Mouse (Mus musculus) thymus, postnatal 4 days (tissue): ENCODE data around the gene Ppm1e.
A peak's percentile ranks its signal among the peaks of the same experiment; 100 is the strongest.

ENCODE experiments used
- DNase-seq: peaks from one replicate; pipeline ENCODE4 v3.0.0; 2021

Ppm1e gene

GRCm38 (mm10) chr11:87358331-87359261 lies at the start of gene Ppm1e:
Ppm1e (minus strand) TSS chr11:87359023.
- peak; percentile 86 for DNase-seq

GRCm38 (mm10) chr11:87404876-87405275 lies 46.1 kb upstream of the Ppm1e start, which contains the start of the genes Rad51c and Tex14:
Rad51c (minus strand) TSS chr11:87404954.
Tex14 (plus strand) TSS chr11:87405065.
- peak; percentile 43 for DNase-seq

- DNase-seq = peak; percentile 99
These were observed 45.5 kb upstream of the Ppm1e start for GRCm38 (mm10) chr11:87404111-87404853.

GRCm38 (mm10) chr11:87398402-87398801 lies 39.6 kb upstream of the Ppm1e start:
- no peak for DNase-seq

GRCm38 (mm10) chr11:87393855-87394254 lies 35.0 kb upstream of the Ppm1e start:
- peak; percentile 53 for DNase-seq

GRCm38 (mm10) chr11:87385676-87386075 lies 26.9 kb upstream of the Ppm1e start:
- no peak for DNase-seq

- no peak for DNase-seq
These were observed 25.7 kb upstream of the Ppm1e start for GRCm38 (mm10) chr11:87384551-87384950.

GRCm38 (mm10) chr11:87367865-87368580 lies 9.2 kb upstream of the Ppm1e start:
- DNase-seq = no peak

- DNase-seq = no peak
These were observed 8.2 kb upstream of the Ppm1e start for GRCm38 (mm10) chr11:87367061-87367460.

- DNase-seq = no peak
These were observed 6.3 kb upstream of the Ppm1e start for GRCm38 (mm10) chr11:87365120-87365519.

GRCm38 (mm10) chr11:87359262-87359612 lies 414 bp upstream of the Ppm1e start:
- no peak for DNase-seq

- no peak for DNase-seq
These were observed 1.2 kb downstream of the Ppm1e start for GRCm38 (mm10) chr11:87357317-87358300.

GRCm38 (mm10) chr11:87354861-87355260 lies 4.0 kb downstream of the Ppm1e start:
- DNase-seq = no peak

- DNase-seq = no peak
These were observed 5.1 kb downstream of the Ppm1e start for GRCm38 (mm10) chr11:87353646-87354170.

GRCm38 (mm10) chr11:87326381-87326780 lies 32.4 kb downstream of the Ppm1e start:
- DNase-seq = no peak

GRCm38 (mm10) chr11:87322558-87322957 lies 36.3 kb downstream of the Ppm1e start:
- DNase-seq = no peak

GRCm38 (mm10) chr11:87320007-87320406 lies 38.8 kb downstream of the Ppm1e start:
- no peak for DNase-seq

GRCm38 (mm10) chr11:87318956-87319708 lies 39.7 kb downstream of the Ppm1e start:
- no peak for DNase-seq

- DNase-seq = no peak
These were observed 45.3 kb downstream of the Ppm1e start for GRCm38 (mm10) chr11:87313533-87313932.

GRCm38 (mm10) chr11:87310309-87310708 lies 48.5 kb downstream of the Ppm1e start:
- DNase-seq = no peak
